Mouse (Mus musculus): ENCODE results near the gene Gm38655.

GRCm38 (mm10) chr17:25221821-25222503 is 46.7 kb upstream of the Gm38655 start:
- TF ChIP-seq POLR2A (IDR thresholded peaks at IDR 0.05; ENCODE audit: extremely low read depth, insufficient read depth, low read length), result peak; percentile 64; the same call in 1 of the 2 replicates
- TF ChIP-seq CTCF (IDR thresholded peaks at IDR 0.05; ENCODE audit: extremely low read depth, insufficient read depth, low read length), result no peak
